Mouse (Mus musculus): ENCODE data around the gene Fam216b. TPM values are rescaled to one million over a fixed set of nuclear protein-coding genes. Genes with fewer than 3 reads are reported as not detected.

Gene Fam216b
- total and polyA plus RNA-seq, 3 experiments, result not detected

DNA sequence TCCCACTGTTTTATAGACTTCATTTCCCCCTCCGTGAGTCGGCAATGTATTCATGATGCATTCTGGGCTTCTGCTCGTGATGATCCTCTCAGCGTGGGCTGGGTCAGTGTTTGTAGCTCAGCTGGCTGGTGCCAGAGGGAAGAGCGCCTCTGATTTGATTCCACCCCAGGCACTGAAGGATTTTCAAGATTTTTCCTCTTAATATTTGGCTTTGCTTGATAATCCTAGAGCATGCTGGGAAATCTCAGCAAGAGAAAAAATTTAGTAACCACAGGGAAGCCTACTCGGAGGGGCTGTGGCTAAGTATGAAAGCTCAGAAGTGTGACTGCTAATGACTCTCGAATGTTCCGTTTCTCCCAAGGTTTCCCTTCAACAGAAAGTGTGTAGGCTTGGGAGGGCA, 49.9 kb downstream of the Fam216b start:
- H3K4me3 ChIP-seq (replicated peaks in 1 of 3; ENCODE audit: low read depth in 2 of 3, low read length in 2 of 3, poor library complexity in 1 of 3), result no peak overlapping the region
- no peak overlapping the region for H3K27ac ChIP-seq (ENCODE audit: insufficient read depth, low read depth)
- DNase-seq (ENCODE audit: extremely low read depth), result no peak
- H3K9ac ChIP-seq (ENCODE audit: insufficient read depth, low read depth), result no peak overlapping the region
- no peaks in the 10 kb centered on the region for H3K79me2 ChIP-seq (replicated peaks; ENCODE audit: control insufficient read depth, extremely low read depth, insufficient read depth, poor library complexity, severe bottlenecking)
- no peaks in the 10 kb centered on the region for H3K36me3 ChIP-seq (replicated peaks in 1 of 2; ENCODE audit: control insufficient read depth in 1 of 2, insufficient read depth in 1 of 2, low read length in 1 of 2)
- TF ChIP-seq ELF1 (IDR thresholded peaks at IDR 0.05; ENCODE audit: low read depth, low read length) (no peak), ZKSCAN1 (IDR thresholded peaks at IDR 0.05; ENCODE audit: borderline replicate concordance, low read depth, low read length) (no peak), NRF1 (IDR thresholded peaks at IDR 0.05; ENCODE audit: low read depth, low read length) (no peak), CHD1 (IDR thresholded peaks at IDR 0.05; ENCODE audit: low read depth, low read length) (no peak), JUN (IDR thresholded peaks at IDR 0.05; ENCODE audit: insufficient read depth, low read depth, low read length) (no peak), ETS1 (conservative IDR thresholded peaks at IDR 0.05; ENCODE audit: low read depth, low read length) (no peak), USF2 (conservative IDR thresholded peaks at IDR 0.05; ENCODE audit: low read depth, low read length) (no peak), BHLHE40 (IDR thresholded peaks at IDR 0.05; ENCODE audit: low read depth, low read length) (no peak)
- H3K4me2 ChIP-seq (ENCODE audit: insufficient read depth, low read depth, poor library complexity, severe bottlenecking), result no peak overlapping the region
- H3K27me3 ChIP-seq (replicated peaks), result no peaks in the 10 kb centered on the region
- in situ Hi-C loops (cut with MboI; ENCODE audit: low pct_ligation_motif_present, low pct_unique_long_range_greater_than_20kb, low sequenced_read_pairs), result no loop called here
- dilution Hi-C loops (cut with MboI; ENCODE audit: extremely low pct_ligation_motif_present, extremely low pct_unique_long_range_greater_than_20kb, low sequenced_read_pairs), result no loop called here
- peaks cover 0 to 31% of the 10 kb centered on the region in 2 experiments; a peak in 2 of 4 replicates for H3K4me1 ChIP-seq (ENCODE audit: control insufficient read depth in 1 of 2, insufficient read depth in 2 of 2)
- no peaks in the 10 kb centered on the region for H3K9me3 ChIP-seq (replicated peaks; ENCODE audit: low read length)

Other genes starting within 250 kb of the Fam216b start
- gene Dnajc15, start 213.9 kb downstream of the Fam216b start, total RNA-seq (2012; rRNA removed), result 39.5 and 47.0 TPM in 2 replicates
- gene Dnajc15, start 213.9 kb downstream of the Fam216b start, total RNA-seq (2014; rRNA removed), result 41.7 and 48.6 TPM in 2 replicates
- gene Dnajc15, start 213.9 kb downstream of the Fam216b start, polyA plus RNA-seq (2012; ENCODE audit: insufficient read length, low read depth), result 56.8 and 59.0 TPM in 2 replicates
- gene Epsti1, start 184.8 kb downstream of the Fam216b start, total RNA-seq (2012; rRNA removed), result 0.38 and 0.59 TPM in 2 replicates
- 2.2 and 3.0 TPM in 2 replicates for gene Epsti1, start 184.8 kb downstream of the Fam216b start, total RNA-seq (2014; rRNA removed)
- gene Epsti1, start 184.8 kb downstream of the Fam216b start, polyA plus RNA-seq (2012; ENCODE audit: insufficient read length, low read depth), result 2.2 and 2.3 TPM in 2 replicates
- gene Tnfsf11, start 219.0 kb upstream of the Fam216b start, total RNA-seq (2012; rRNA removed), result 0.13 and 0.29 TPM in 2 replicates
- not detected in 2 replicates for gene Tnfsf11, start 219.0 kb upstream of the Fam216b start, total RNA-seq (2014; rRNA removed)
- gene Tnfsf11, start 219.0 kb upstream of the Fam216b start, polyA plus RNA-seq (2012; ENCODE audit: insufficient read length, low read depth), result not detected in 2 replicates